Mouse (Mus musculus): Measurements from ENCODE around the gene Psme4. TPM values are rescaled to one million over a fixed set of nuclear protein-coding genes. Genes with fewer than 3 reads are reported as not detected.
A peak's percentile ranks its signal among the peaks of the same experiment; 100 is the strongest.

Psme4 gene
- polyA plus RNA-seq, 1 experiment from 2014 or later, result 14.9 TPM

GRCm38 (mm10) chr11:30777498-30777897 is 6.0 kb downstream of the Psme4 start:
- no peaks in the 10 kb centered on the region for H3K36me3 ChIP-seq (ENCODE audit: control insufficient read depth, insufficient read depth, low read length)
- no peaks in the 10 kb centered on the region for H3K27me3 ChIP-seq (ENCODE audit: control insufficient read depth, insufficient read depth, low read depth, low read length)
- no peak overlapping the region for H3K4me2 ChIP-seq (ENCODE audit: low read depth, low read length)
- H3K9ac ChIP-seq (ENCODE audit: low read length), result no peak overlapping the region
- H3K4me3 ChIP-seq (ENCODE audit: low read length), result no peak overlapping the region
- no peaks in the 10 kb centered on the region for H3K9me3 ChIP-seq (ENCODE audit: control insufficient read depth, low read length)
- WGBS, result 56% methylated on average over 4 of the region's 4 CpGs
- peaks cover 8% of the 10 kb centered on the region for H3K4me1 ChIP-seq (replicated peaks; ENCODE audit: control insufficient read depth, insufficient read depth, low read length)
- peak; percentile 20; the same call in 1 of the 2 replicates for ATAC-seq (ENCODE audit: low read depth)
- no peak overlapping the region for H3K27ac ChIP-seq (ENCODE audit: low read length)

GRCm38 (mm10) chr11:30780893-30781292 is 9.4 kb downstream of the Psme4 start:
- Histone ChIP-seq H3K9me3 (ENCODE audit: control insufficient read depth, low read length) (no peaks in the 10 kb centered on the region), H3K36me3 (ENCODE audit: control insufficient read depth, insufficient read depth, low read length) (no peaks in the 10 kb centered on the region), H3K4me3 (ENCODE audit: low read length) (no peak overlapping the region), H3K27me3 (ENCODE audit: control insufficient read depth, insufficient read depth, low read depth, low read length) (no peaks in the 10 kb centered on the region), H3K9ac (ENCODE audit: low read length) (no peak overlapping the region), H3K4me2 (ENCODE audit: low read depth, low read length) (no peak overlapping the region), H3K27ac (ENCODE audit: low read length) (no peak overlapping the region), H3K4me1 (replicated peaks; ENCODE audit: control insufficient read depth, insufficient read depth, low read length) (peaks cover 4% of the 10 kb centered on the region; the same call in 1 of the 2 replicates)
- WGBS, result 75% methylated on average over 2 of the region's 2 CpGs
- ATAC-seq (ENCODE audit: low read depth), result no peak

GRCm38 (mm10) chr11:30781612-30782011 is 10.1 kb downstream of the Psme4 start:
- no peak for ATAC-seq (ENCODE audit: low read depth)
- H3K4me2 ChIP-seq (ENCODE audit: low read depth, low read length), result no peak overlapping the region
- no peak overlapping the region for H3K4me3 ChIP-seq (ENCODE audit: low read length)
- H3K36me3 ChIP-seq (ENCODE audit: control insufficient read depth, insufficient read depth, low read length), result no peaks in the 10 kb centered on the region
- H3K4me1 ChIP-seq (replicated peaks; ENCODE audit: control insufficient read depth, insufficient read depth, low read length), result peaks cover 4% of the 10 kb centered on the region; the same call in 1 of the 2 replicates
- no peak overlapping the region for H3K9ac ChIP-seq (ENCODE audit: low read length)
- no peaks in the 10 kb centered on the region for H3K9me3 ChIP-seq (ENCODE audit: control insufficient read depth, low read length)
- no peaks in the 10 kb centered on the region for H3K27me3 ChIP-seq (ENCODE audit: control insufficient read depth, insufficient read depth, low read depth, low read length)
- WGBS, result 92% methylated on average over 1 of the region's 1 CpGs
- no peak overlapping the region for H3K27ac ChIP-seq (ENCODE audit: low read length)

GRCm38 (mm10) chr11:30785497-30785896 is 14.0 kb downstream of the Psme4 start:
- Histone ChIP-seq H3K27me3 (ENCODE audit: control insufficient read depth, insufficient read depth, low read depth, low read length) (no peaks in the 10 kb centered on the region), H3K9me3 (ENCODE audit: control insufficient read depth, low read length) (no peaks in the 10 kb centered on the region), H3K4me1 (replicated peaks; ENCODE audit: control insufficient read depth, insufficient read depth, low read length) (peaks cover 4% of the 10 kb centered on the region; the same call in 1 of the 2 replicates), H3K36me3 (ENCODE audit: control insufficient read depth, insufficient read depth, low read length) (no peaks in the 10 kb centered on the region), H3K4me2 (ENCODE audit: low read depth, low read length) (peak overlapping the region; percentile 21; the same call in 1 of the 2 replicates), H3K4me3 (ENCODE audit: low read length) (no peak overlapping the region), H3K9ac (ENCODE audit: low read length) (no peak overlapping the region), H3K27ac (ENCODE audit: low read length) (peak overlapping the region; percentile 59; the same call in 1 of the 2 replicates)
- WGBS, result 59% methylated on average over 3 of the region's 3 CpGs
- peak; percentile 61 for ATAC-seq (ENCODE audit: low read depth)

GRCm38 (mm10) chr11:30786230-30786983 is 14.9 kb downstream of the Psme4 start:
- ATAC-seq (ENCODE audit: low read depth), result 0 out of 2 replicates have a peak, but pooled peaks have one; percentile 56
- H3K4me2 ChIP-seq (ENCODE audit: low read depth, low read length), result no peak overlapping the region
- H3K36me3 ChIP-seq (ENCODE audit: control insufficient read depth, insufficient read depth, low read length), result peaks cover under 1% of the 10 kb centered on the region; the same call in 1 of the 2 replicates
- peaks cover 4% of the 10 kb centered on the region; the same call in 1 of the 2 replicates for H3K4me1 ChIP-seq (replicated peaks; ENCODE audit: control insufficient read depth, insufficient read depth, low read length)
- WGBS, result 72% methylated on average over 7 of the region's 7 CpGs
- no peaks in the 10 kb centered on the region for H3K27me3 ChIP-seq (ENCODE audit: control insufficient read depth, insufficient read depth, low read depth, low read length)
- no peaks in the 10 kb centered on the region for H3K9me3 ChIP-seq (ENCODE audit: control insufficient read depth, low read length)
- no peak overlapping the region for H3K9ac ChIP-seq (ENCODE audit: low read length)
- no peak overlapping the region for H3K4me3 ChIP-seq (ENCODE audit: low read length)
- H3K27ac ChIP-seq (ENCODE audit: low read length), result peak overlapping the region; percentile 46; the same call in 1 of the 2 replicates

- H3K36me3 ChIP-seq (ENCODE audit: control insufficient read depth, insufficient read depth, low read length), result peaks cover 2% of the 10 kb centered on the region; the same call in 1 of the 2 replicates
- 64% methylated on average over 7 of the region's 7 CpGs for WGBS
- H3K9me3 ChIP-seq (ENCODE audit: control insufficient read depth, low read length), result no peaks in the 10 kb centered on the region
- H3K4me3 ChIP-seq (ENCODE audit: low read length), result no peak overlapping the region
- no peak overlapping the region for H3K9ac ChIP-seq (ENCODE audit: low read length)
- no peaks in the 10 kb centered on the region for H3K4me1 ChIP-seq (replicated peaks; ENCODE audit: control insufficient read depth, insufficient read depth, low read length)
- H3K27me3 ChIP-seq (ENCODE audit: control insufficient read depth, insufficient read depth, low read depth, low read length), result no peaks in the 10 kb centered on the region
- H3K4me2 ChIP-seq (ENCODE audit: low read depth, low read length), result no peak overlapping the region
- H3K27ac ChIP-seq (ENCODE audit: low read length), result no peak overlapping the region
- ATAC-seq (ENCODE audit: low read depth), result no peak
These were observed 21.2 kb downstream of the Psme4 start for GRCm38 (mm10) chr11:30792680-30793079.

GRCm38 (mm10) chr11:30793753-30794152 is 22.2 kb downstream of the Psme4 start:
- H3K36me3 ChIP-seq (ENCODE audit: control insufficient read depth, insufficient read depth, low read length), result peaks cover 2% of the 10 kb centered on the region; the same call in 1 of the 2 replicates
- no peak overlapping the region for H3K4me2 ChIP-seq (ENCODE audit: low read depth, low read length)
- no peak overlapping the region for H3K27ac ChIP-seq (ENCODE audit: low read length)
- H3K4me3 ChIP-seq (ENCODE audit: low read length), result no peak overlapping the region
- WGBS, result 84% methylated on average over 1 of the region's 1 CpGs
- H3K9me3 ChIP-seq (ENCODE audit: control insufficient read depth, low read length), result no peaks in the 10 kb centered on the region
- no peak for ATAC-seq (ENCODE audit: low read depth)
- H3K9ac ChIP-seq (ENCODE audit: low read length), result no peak overlapping the region
- no peaks in the 10 kb centered on the region for H3K27me3 ChIP-seq (ENCODE audit: control insufficient read depth, insufficient read depth, low read depth, low read length)
- H3K4me1 ChIP-seq (replicated peaks; ENCODE audit: control insufficient read depth, insufficient read depth, low read length), result no peaks in the 10 kb centered on the region

GRCm38 (mm10) chr11:30797236-30797635 is 25.7 kb downstream of the Psme4 start:
- H3K9me3 ChIP-seq (ENCODE audit: control insufficient read depth, low read length), result no peaks in the 10 kb centered on the region
- 81% methylated on average over 2 of the region's 2 CpGs for WGBS
- no peaks in the 10 kb centered on the region for H3K27me3 ChIP-seq (ENCODE audit: control insufficient read depth, insufficient read depth, low read depth, low read length)
- H3K4me3 ChIP-seq (ENCODE audit: low read length), result no peak overlapping the region
- ATAC-seq (ENCODE audit: low read depth), result no peak
- H3K4me1 ChIP-seq (replicated peaks; ENCODE audit: control insufficient read depth, insufficient read depth, low read length), result no peaks in the 10 kb centered on the region
- H3K36me3 ChIP-seq (ENCODE audit: control insufficient read depth, insufficient read depth, low read length), result peaks cover 2% of the 10 kb centered on the region; the same call in 1 of the 2 replicates
- no peak overlapping the region for H3K4me2 ChIP-seq (ENCODE audit: low read depth, low read length)
- no peak overlapping the region for H3K27ac ChIP-seq (ENCODE audit: low read length)
- no peak overlapping the region for H3K9ac ChIP-seq (ENCODE audit: low read length)

- WGBS, result 71% methylated on average over 1 of the region's 1 CpGs
- no peak for ATAC-seq (ENCODE audit: low read depth)
These were observed 28.0 kb downstream of the Psme4 start for GRCm38 (mm10) chr11:30799496-30799895.

More at GRCm38 (mm10) chr11:30799496-30799895, 28.0 kb downstream of the Psme4 start:
- Histone ChIP-seq H3K9me3 (ENCODE audit: control insufficient read depth, low read length) (no peaks in the 10 kb centered on the region), H3K4me3 (ENCODE audit: low read length) (no peak overlapping the region), H3K9ac (ENCODE audit: low read length) (no peak overlapping the region), H3K4me2 (ENCODE audit: low read depth, low read length) (no peak overlapping the region), H3K27me3 (ENCODE audit: control insufficient read depth, insufficient read depth, low read depth, low read length) (no peaks in the 10 kb centered on the region), H3K36me3 (ENCODE audit: control insufficient read depth, insufficient read depth, low read length) (0 out of 2 replicates have a peak, but pooled peaks cover 2% of the 10 kb centered on the region), H3K4me1 (replicated peaks; ENCODE audit: control insufficient read depth, insufficient read depth, low read length) (no peaks in the 10 kb centered on the region), H3K27ac (ENCODE audit: low read length) (no peak overlapping the region)
